Mouse (Mus musculus) cerebellum, adult 2 months (tissue): ENCODE measurements at regions not wholly inside any gene's neighbourhood (a gene's known extent, or its start where the extent isn't known, plus 50 kb on each side); places are given as distances from the start of the nearest gene placed in this dataset.

Experiments
- CTCF ChIP-seq: fragments of 200-500 bp; IDR thresholded peaks from 2 replicates; pipeline ENCODE4 v1.5.1; 2011; ENCODE audit warnings: low read depth, mild to moderate bottlenecking, control low read depth, low read length, moderate library complexity, borderline replicate concordance; ENCODE audit not compliant: insufficient read depth
- POLR2A ChIP-seq: fragments of 200-500 bp; IDR thresholded peaks from 2 replicates; pipeline ENCODE4 v1.6.1; 2011; ENCODE audit warnings: low read length, control low read depth, borderline replicate concordance; ENCODE audit not compliant: insufficient read depth

- TF ChIP-seq CTCF (no peak), POLR2A (no peak)
Observed at GRCm38 (mm10) chr1:184281768-184282167, 247.7 kb upstream of the 1700056E22Rik start.
